Mouse (Mus musculus) embryonic fibroblast, embryonic 13.5 days (primary cell): ENCODE measurements around the gene Hoxa3. TPM values are rescaled to one million over a fixed set of nuclear protein-coding genes. Genes with fewer than 3 reads are reported as not detected.

ENCODE experiments used
- H3K27ac ChIP-seq: 2 replicates; pipeline ENCODE4 v1.5.1; 2012; ENCODE audit warnings: low read length, control low read depth, inconsistent platforms; ENCODE audit not compliant: insufficient read depth
- H3K4me1 ChIP-seq: 2 replicates; pipeline ENCODE4 v1.6.1; 2011; ENCODE audit warnings: low read length; ENCODE audit not compliant: control insufficient read depth, insufficient read depth
- H3K4me3 ChIP-seq: 2 replicates; pipeline ENCODE4 v1.5.1; 2011; ENCODE audit warnings: mild to moderate bottlenecking, control low read depth, low read length; ENCODE audit not compliant: insufficient read depth
- CTCF ChIP-seq: IDR thresholded peaks from 2 replicates; pipeline ENCODE4 v1.5.1; 2011; ENCODE audit warnings: mild to moderate bottlenecking, control low read depth, low read length, moderate library complexity, borderline replicate concordance; ENCODE audit not compliant: insufficient read depth
- POLR2A ChIP-seq: IDR thresholded peaks from 2 replicates; pipeline ENCODE4 v1.6.1; 2011; ENCODE audit warnings: low read depth, mild to moderate bottlenecking, control low read depth, low read length, moderate library complexity
- polyA plus RNA-seq: library from polyadenylated mRNA; stranded (reverse); fragments of >200 nt; gene quantifications from 2 replicates; pipeline ENCODE4 v1.2.4, GENCODE M21; 2011; ENCODE audit warnings: low read depth; ENCODE audit not compliant: missing spikeins, insufficient read length

The Hoxa3 gene
- polyA plus RNA-seq, 1 experiment = 10.2 TPM

- Histone ChIP-seq H3K4me1 (no peaks in the 10 kb centered on the region), H3K4me3 (peak overlapping the region; percentile 52), H3K27ac (peak overlapping the region; percentile 38)
- TF ChIP-seq POLR2A (no peak), CTCF (no peak)
Measured at GRCm38 (mm10) chr6:52232984-52233545, 19.9 kb upstream of the Hoxa3 start.

DNA sequence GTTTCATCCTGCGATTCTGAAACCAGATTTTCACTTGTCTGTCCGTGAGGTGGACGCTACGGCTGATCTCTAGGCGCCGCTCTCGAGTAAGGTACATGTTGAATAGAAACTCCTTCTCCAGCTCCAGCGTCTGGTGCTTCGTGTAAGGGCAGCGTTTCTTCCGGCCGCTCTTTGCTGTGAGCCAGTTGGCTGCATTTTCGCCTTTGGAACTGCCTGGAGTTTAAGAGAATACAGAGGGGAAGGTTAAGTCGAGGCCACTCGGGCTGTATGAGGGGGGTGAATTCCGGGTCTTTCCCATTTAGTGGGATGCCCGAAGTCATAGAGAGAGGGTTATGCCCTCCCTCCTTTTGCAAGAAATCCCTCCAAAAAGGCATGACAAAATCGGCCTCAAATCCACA, 19.4 kb upstream of the Hoxa3 start:
- peak overlapping the region; percentile 38 for H3K27ac ChIP-seq
- TF ChIP-seq POLR2A = no peak
- TF ChIP-seq CTCF = no peak
- no peaks in the 10 kb centered on the region for H3K4me1 ChIP-seq
- H3K4me3 ChIP-seq = peak overlapping the region; percentile 52

DNA sequence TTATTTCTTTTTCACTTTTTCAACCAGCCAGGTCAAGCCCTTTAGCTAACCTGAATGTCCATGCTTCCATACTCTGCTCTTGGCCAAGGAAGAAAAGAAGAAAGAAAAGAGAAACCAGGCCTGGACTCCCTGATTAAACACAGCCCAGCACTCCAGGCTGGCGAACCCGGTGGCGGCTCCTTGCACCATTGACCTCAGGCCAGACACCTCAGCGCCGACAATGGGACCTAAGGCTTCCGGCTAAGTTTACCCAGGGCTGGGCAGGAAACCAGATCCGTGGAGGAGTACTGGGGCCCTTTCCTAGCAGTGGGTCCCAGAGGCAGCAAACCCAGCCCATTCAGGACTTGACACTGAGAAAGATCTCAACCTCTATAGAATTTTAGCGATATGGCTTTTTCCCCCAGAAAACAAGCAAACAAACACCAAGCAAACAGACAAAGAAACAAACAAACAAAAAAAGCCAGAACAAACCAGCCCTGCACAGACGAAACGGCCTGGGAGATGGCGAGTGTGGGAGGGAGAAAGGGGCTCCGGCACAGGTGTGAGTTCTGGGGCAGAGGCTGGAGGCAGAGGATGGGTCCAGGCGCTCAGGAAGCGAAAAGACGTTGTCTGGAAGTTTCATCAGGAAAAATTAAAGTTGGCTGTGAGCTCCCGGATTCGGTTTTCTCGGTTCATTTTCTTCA, 18.9 kb upstream of the Hoxa3 start:
- Histone ChIP-seq H3K4me3 (peak overlapping the region; percentile 52), H3K27ac (peak overlapping the region; percentile 38; the same call in 1 of the 2 replicates), H3K4me1 (no peaks in the 10 kb centered on the region)
- TF ChIP-seq POLR2A (no peak), CTCF (no peak)

DNA sequence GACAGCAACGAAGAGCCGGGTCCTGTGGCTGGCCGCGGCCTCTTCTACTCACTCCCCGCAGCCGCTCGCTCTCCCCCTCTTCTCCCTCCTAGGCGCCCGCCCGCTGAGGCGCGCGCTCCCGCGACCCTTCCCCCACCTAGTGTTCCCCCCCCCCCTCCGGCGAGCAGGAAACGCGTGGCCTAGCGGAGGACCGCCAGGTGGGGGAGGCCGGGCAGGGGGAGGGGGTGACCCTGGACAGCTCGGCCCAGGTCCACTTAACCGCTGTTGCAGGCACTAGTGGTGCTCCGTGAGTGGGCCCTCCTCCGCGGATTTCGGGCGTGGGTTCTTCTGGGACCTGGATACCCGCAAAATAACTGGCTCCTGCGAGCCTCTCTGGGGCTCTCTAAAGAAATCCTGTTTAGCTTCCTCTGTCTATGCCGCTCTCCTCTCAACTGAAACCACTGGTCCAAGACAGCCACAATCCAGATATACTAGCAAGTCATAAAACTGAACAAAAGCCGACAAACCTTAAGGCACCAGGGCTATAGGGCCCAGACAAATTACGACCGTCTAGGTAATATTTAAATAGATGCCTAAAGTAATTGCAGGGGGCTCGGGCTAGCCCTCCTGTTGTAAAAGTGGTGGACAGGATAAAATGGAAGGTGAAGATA, 17.5 kb upstream of the Hoxa3 start, which contains the start of gene Hoxa9:
Gene Hoxa9, minus strand, starts transcription at position 574 of the 650 bp plus-strand sequence.
- H3K4me3 ChIP-seq = peak within 1 kb of the TSS; percentile 52
- peak within 1 kb of the TSS; percentile 55 for H3K27ac ChIP-seq

DNA sequence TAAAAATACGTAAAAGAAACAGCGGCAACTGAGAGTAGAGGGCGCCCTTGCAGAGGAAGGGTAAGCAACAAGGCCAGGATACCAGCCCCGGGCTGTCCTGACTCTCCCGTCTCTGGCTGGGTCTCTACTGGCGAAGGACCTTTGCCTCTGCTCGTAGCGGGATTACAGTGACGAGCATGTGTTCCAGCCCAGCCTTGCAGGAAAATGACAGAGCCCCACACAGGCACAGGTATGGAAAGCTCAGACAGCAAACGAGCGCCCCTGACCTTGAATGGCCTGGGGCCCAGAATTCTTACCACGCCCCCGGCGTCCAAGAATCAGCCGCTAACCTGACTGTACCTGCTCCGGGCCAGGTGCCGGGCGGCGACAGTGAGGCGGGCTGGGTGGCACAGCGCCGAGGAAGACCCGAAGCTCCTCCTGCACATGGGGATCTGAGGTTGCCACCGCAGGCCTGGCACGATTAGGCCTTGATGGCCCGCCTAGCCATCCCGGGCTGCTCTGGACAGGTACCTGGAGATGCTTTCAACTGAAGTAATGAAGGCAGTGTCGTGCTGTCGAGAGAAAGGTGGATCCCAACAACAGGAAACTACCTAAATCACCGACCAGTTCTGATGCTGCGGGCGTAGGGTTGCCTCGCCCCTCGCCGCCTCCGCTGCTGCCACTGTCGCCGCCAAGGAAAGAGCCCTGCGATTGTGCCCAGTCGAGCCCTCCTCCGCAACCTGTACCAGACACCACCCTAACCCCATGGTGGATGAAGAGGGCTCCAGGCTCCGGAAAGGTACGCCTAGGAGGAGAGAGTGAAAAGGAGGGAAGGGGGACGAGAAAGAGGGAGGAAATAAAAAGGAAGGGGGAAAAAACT, 16.7 kb upstream of the Hoxa3 start:
- peak overlapping the region; percentile 30; the same call in 1 of the 2 replicates for H3K27ac ChIP-seq
- peak overlapping the region; percentile 42 for H3K4me3 ChIP-seq

More for the DNA sequence above, 17.5 kb upstream of the Hoxa3 start, which contains the start of gene Hoxa9:
- H3K4me1 ChIP-seq = no peaks in the 10 kb centered on the region
- no peak for TF ChIP-seq POLR2A

DNA sequence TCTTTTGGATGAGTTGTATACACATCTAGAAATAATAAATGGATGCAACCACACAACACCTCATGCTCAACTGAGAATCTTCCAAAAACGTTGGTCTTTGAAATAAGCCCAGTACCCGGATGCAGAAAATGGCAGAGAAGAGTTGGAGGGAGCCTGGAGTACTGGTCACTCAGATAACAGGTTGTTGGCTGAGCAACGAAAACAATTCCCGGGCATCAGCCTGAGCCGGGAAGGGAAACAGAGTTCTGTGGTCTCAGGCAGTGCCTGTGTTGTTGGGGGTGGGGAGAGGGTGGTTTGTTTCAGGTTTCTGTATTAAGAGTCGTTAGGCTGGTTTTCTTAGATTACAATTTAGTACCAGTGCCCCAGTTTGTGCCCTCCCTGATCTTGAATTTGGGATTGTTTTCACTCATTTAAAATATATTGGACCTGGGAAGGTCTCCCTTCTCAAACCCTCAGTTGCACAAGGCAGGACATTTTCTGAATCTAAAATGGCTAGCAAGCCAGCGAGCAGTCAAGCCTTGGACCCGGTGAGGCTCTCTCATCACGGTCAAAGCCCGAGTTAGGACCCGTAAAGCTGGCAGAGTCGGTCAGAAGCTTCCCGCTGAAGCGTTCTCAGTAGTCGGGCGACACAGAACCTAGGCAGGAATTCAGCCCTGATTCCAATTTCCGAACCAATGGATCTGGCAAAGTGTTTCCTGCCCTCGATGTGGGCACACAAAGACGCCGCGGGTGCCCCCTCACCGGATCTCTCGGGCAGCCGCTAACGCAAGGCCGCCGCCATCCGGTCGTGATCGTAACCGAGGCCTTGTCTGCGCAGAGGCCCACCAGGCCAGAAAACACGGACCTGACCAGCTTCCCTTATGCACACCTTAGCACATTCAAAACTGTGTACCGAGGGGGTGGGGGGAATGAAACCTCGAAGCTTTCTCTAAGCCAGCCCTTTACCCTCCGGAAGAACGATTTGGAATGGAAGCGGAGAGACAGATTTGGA, 15.6 kb upstream of the Hoxa3 start:
- Histone ChIP-seq H3K27ac (peak overlapping the region; percentile 30), H3K4me3 (peak overlapping the region; percentile 42)
- TF ChIP-seq POLR2A = no peak
- no peak for TF ChIP-seq CTCF

More for the DNA sequence above, 16.7 kb upstream of the Hoxa3 start:
- no peaks in the 10 kb centered on the region for H3K4me1 ChIP-seq
- TF ChIP-seq POLR2A = no peak
- TF ChIP-seq CTCF = no peak

GRCm38 (mm10) chr6:52227470-52228222, 14.5 kb upstream of the Hoxa3 start:
- TF ChIP-seq POLR2A = no peak
- no peak for TF ChIP-seq CTCF
- no peaks in the 10 kb centered on the region for H3K4me1 ChIP-seq
- peak overlapping the region; percentile 72 for H3K27ac ChIP-seq
- no peak overlapping the region; the same call in 1 of the 2 replicates for H3K4me3 ChIP-seq

More for the DNA sequence above, 15.6 kb upstream of the Hoxa3 start:
- H3K4me1 ChIP-seq = no peaks in the 10 kb centered on the region
